Mouse (Mus musculus) right cerebral cortex, postnatal 4 days (tissue): Measurements from ENCODE around the gene Car5a.

Source experiments
- DNase-seq: peaks from one replicate; pipeline ENCODE4 v3.0.0-alpha.2; 2022

Gene Car5a

GRCm38 (mm10) chr8:121877212-121877611, 67.5 kb downstream of the Car5a start:
- DNase-seq, result no peak

GRCm38 (mm10) chr8:121875517-121875916, 69.2 kb downstream of the Car5a start:
- DNase-seq, result no peak

- DNase-seq, result no peak
Observed at GRCm38 (mm10) chr8:121875045-121875444, 69.7 kb downstream of the Car5a start.

GRCm38 (mm10) chr8:121874031-121874430, 70.7 kb downstream of the Car5a start:
- DNase-seq, result no peak

GRCm38 (mm10) chr8:121871833-121872440, 72.8 kb downstream of the Car5a start:
- DNase-seq, result no peak

- DNase-seq, result no peak
Observed at GRCm38 (mm10) chr8:121870190-121870589, 74.5 kb downstream of the Car5a start.

- DNase-seq, result no peak
Observed at GRCm38 (mm10) chr8:121868896-121869295, 75.8 kb downstream of the Car5a start.

- no peak for DNase-seq
Observed at GRCm38 (mm10) chr8:121868196-121868595, 76.5 kb downstream of the Car5a start.
